Mouse (Mus musculus): Measurements from ENCODE around the gene Babam1. TPM values are rescaled to one million over a fixed set of nuclear protein-coding genes. Genes with fewer than 3 reads are reported as not detected.

The Babam1 gene
- polyA plus RNA-seq, 1 experiment: 82.0 TPM

DNA sequence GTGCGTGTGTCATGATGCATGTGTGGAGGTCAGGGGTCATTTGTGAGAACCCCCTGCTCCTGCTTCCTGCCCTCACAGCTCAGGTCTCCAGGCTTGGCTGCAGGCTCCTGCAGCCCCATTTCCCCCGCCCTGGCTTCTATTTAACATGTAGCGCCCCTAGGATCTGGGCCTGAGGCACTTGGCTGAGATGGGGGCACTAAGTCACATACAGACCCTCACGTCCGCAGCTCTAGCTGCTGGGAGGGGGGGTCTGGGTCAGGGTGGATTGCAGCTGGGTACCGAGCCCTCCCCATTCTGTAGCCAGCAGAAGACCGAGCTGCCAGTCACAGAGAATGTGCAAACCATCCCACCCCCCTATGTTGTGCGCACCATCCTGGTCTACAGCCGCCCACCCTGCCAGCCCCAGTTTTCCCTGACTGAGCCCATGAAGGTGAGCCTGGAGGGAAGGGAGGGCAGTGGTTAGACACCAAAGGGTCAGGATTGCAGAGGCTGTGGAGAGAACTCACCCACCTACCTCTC, 5.8 kb downstream of the Babam1 start:
- Histone ChIP-seq H3K4me3 (ENCODE audit: low read depth, low read length) (no peak overlapping the region), H3K9ac (ENCODE audit: low read depth, poor library complexity, severe bottlenecking) (no peak overlapping the region), H3K36me3 (ENCODE audit: control insufficient read depth, insufficient read depth, low read length, poor library complexity, severe bottlenecking) (peaks cover 17% of the 10 kb centered on the region), H3K9me3 (replicated peaks; ENCODE audit: control insufficient read depth, insufficient read depth, low read length, poor library complexity, severe bottlenecking) (no peaks in the 10 kb centered on the region), H3K27ac (ENCODE audit: insufficient read depth, low read length) (peak overlapping the region; percentile 8; the same call in 1 of the 2 replicates), H3K4me1 (ENCODE audit: control insufficient read depth, insufficient read depth, low read length) (peaks cover 7% of the 10 kb centered on the region), H3K27me3 (ENCODE audit: control insufficient read depth, insufficient read depth, low read length, poor library complexity, severe bottlenecking) (no peaks in the 10 kb centered on the region)
- no peak for TF ChIP-seq EP300 (IDR thresholded peaks at IDR 0.05; ENCODE audit: insufficient read depth, low read depth, low read length)
- TF ChIP-seq POLR2A (IDR thresholded peaks at IDR 0.05; ENCODE audit: insufficient read depth, low read length): no peak

GRCm38 (mm10) chr8:71403107-71403885, 6.6 kb downstream of the Babam1 start:
- TF ChIP-seq CTCF (IDR thresholded peaks at IDR 0.05; ENCODE audit: low read depth, low read length) (no peak), POLR2A (IDR thresholded peaks at IDR 0.05; ENCODE audit: insufficient read depth, low read length) (no peak), EP300 (IDR thresholded peaks at IDR 0.05; ENCODE audit: insufficient read depth, low read depth, low read length) (no peak)
- H3K9ac ChIP-seq (ENCODE audit: low read depth, poor library complexity, severe bottlenecking): no peak overlapping the region
- no peaks in the 10 kb centered on the region for H3K9me3 ChIP-seq (replicated peaks; ENCODE audit: control insufficient read depth, insufficient read depth, low read length, poor library complexity, severe bottlenecking)
- H3K4me3 ChIP-seq (ENCODE audit: low read depth, low read length): no peak overlapping the region
- no peaks in the 10 kb centered on the region for H3K27me3 ChIP-seq (ENCODE audit: control insufficient read depth, insufficient read depth, low read length, poor library complexity, severe bottlenecking)
- peaks cover 7% of the 10 kb centered on the region for H3K4me1 ChIP-seq (ENCODE audit: control insufficient read depth, insufficient read depth, low read length)
- peaks cover 22% of the 10 kb centered on the region for H3K36me3 ChIP-seq (ENCODE audit: control insufficient read depth, insufficient read depth, low read length, poor library complexity, severe bottlenecking)
- peak overlapping the region; percentile 13 for H3K27ac ChIP-seq (ENCODE audit: insufficient read depth, low read length)

DNA sequence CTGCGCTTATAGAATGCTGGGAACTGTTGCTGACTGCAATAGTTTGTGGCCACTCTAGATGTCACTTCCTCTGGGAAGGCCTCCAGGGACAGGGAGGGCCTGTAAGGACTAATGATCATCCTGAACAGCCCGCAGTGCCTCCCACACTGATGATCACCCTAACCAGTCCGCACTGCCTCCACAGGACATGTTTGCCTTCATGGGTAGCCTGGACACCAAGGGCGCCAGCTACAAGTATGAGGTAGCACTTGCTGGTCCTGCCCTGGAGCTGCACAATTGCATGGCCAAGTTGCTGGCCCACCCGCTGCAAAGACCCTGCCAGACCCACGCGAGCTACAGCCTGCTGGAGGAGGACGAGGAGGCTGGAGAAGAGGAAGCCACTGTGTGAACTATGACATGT, 7.3 kb downstream of the Babam1 start:
- H3K4me3 ChIP-seq (ENCODE audit: low read depth, low read length): no peak overlapping the region
- peaks cover 7% of the 10 kb centered on the region for H3K4me1 ChIP-seq (ENCODE audit: control insufficient read depth, insufficient read depth, low read length)
- no peaks in the 10 kb centered on the region for H3K27me3 ChIP-seq (ENCODE audit: control insufficient read depth, insufficient read depth, low read length, poor library complexity, severe bottlenecking)
- no peaks in the 10 kb centered on the region for H3K9me3 ChIP-seq (replicated peaks; ENCODE audit: control insufficient read depth, insufficient read depth, low read length, poor library complexity, severe bottlenecking)
- no peak overlapping the region for H3K27ac ChIP-seq (ENCODE audit: insufficient read depth, low read length)
- TF ChIP-seq CTCF (IDR thresholded peaks at IDR 0.05; ENCODE audit: low read depth, low read length): no peak
- TF ChIP-seq EP300 (IDR thresholded peaks at IDR 0.05; ENCODE audit: insufficient read depth, low read depth, low read length): no peak
- no peak for TF ChIP-seq POLR2A (IDR thresholded peaks at IDR 0.05; ENCODE audit: insufficient read depth, low read length)
- H3K36me3 ChIP-seq (ENCODE audit: control insufficient read depth, insufficient read depth, low read length, poor library complexity, severe bottlenecking): peaks cover 25% of the 10 kb centered on the region
- H3K9ac ChIP-seq (ENCODE audit: low read depth, poor library complexity, severe bottlenecking): no peak overlapping the region

DNA sequence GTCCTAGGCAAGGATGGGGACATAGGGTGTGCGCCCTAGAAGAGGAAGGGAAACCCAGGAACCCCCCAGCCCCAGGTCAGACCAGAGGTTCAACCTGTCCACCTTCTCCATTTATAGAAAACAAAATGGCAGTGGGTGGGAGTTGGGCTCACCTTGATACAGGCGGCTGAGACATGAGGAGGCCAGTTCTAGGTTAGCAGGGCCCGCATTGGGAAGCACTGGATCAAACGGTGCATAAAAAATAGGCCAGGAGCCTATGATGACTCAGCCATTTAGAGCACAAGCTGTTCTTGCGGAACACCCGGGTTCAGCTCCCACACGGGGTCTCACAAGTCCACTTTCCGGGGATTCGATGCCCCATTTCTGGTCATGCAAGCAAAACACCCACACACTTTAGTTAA, 8.3 kb downstream of the Babam1 start:
- Histone ChIP-seq H3K27me3 (ENCODE audit: control insufficient read depth, insufficient read depth, low read length, poor library complexity, severe bottlenecking) (no peaks in the 10 kb centered on the region), H3K4me3 (ENCODE audit: low read depth, low read length) (peak overlapping the region; percentile 79), H3K4me1 (ENCODE audit: control insufficient read depth, insufficient read depth, low read length) (peaks cover 7% of the 10 kb centered on the region), H3K27ac (ENCODE audit: insufficient read depth, low read length) (0 out of 2 replicates have a peak overlapping the region, but pooled peaks have one; percentile 7), H3K9me3 (replicated peaks; ENCODE audit: control insufficient read depth, insufficient read depth, low read length, poor library complexity, severe bottlenecking) (no peaks in the 10 kb centered on the region), H3K36me3 (ENCODE audit: control insufficient read depth, insufficient read depth, low read length, poor library complexity, severe bottlenecking) (peaks cover 24% of the 10 kb centered on the region), H3K9ac (ENCODE audit: low read depth, poor library complexity, severe bottlenecking) (peak overlapping the region; percentile 78)
- TF ChIP-seq CTCF (IDR thresholded peaks at IDR 0.05; ENCODE audit: low read depth, low read length): no peak
- no peak for TF ChIP-seq POLR2A (IDR thresholded peaks at IDR 0.05; ENCODE audit: insufficient read depth, low read length)

- peak; percentile 65; the same call in 1 of the 2 replicates for TF ChIP-seq EP300 (IDR thresholded peaks at IDR 0.05; ENCODE audit: insufficient read depth, low read depth, low read length)
- peak; percentile 34 for TF ChIP-seq CTCF (IDR thresholded peaks at IDR 0.05; ENCODE audit: low read depth, low read length)
- TF ChIP-seq POLR2A (IDR thresholded peaks at IDR 0.05; ENCODE audit: insufficient read depth, low read length): peak; percentile 98
- Histone ChIP-seq H3K4me3 (ENCODE audit: low read depth, low read length) (peak within 1 kb of the TSS; percentile 86), H3K4me1 (ENCODE audit: control insufficient read depth, insufficient read depth, low read length) (peaks cover 7% of the 10 kb centered on the region), H3K27me3 (ENCODE audit: control insufficient read depth, insufficient read depth, low read length, poor library complexity, severe bottlenecking) (no peaks in the 10 kb centered on the region), H3K27ac (ENCODE audit: insufficient read depth, low read length) (peak within 1 kb of the TSS; percentile 30; the same call in 1 of the 2 replicates), H3K9me3 (replicated peaks; ENCODE audit: control insufficient read depth, insufficient read depth, low read length, poor library complexity, severe bottlenecking) (no peaks in the 10 kb centered on the region), H3K36me3 (ENCODE audit: control insufficient read depth, insufficient read depth, low read length, poor library complexity, severe bottlenecking) (peaks cover 24% of the 10 kb centered on the region), H3K9ac (ENCODE audit: low read depth, poor library complexity, severe bottlenecking) (peak within 1 kb of the TSS; percentile 78)
Observed at GRCm38 (mm10) chr8:71405401-71406098, 8.9 kb downstream of the Babam1 start, which contains the start of gene Ankle1. TSS of gene Ankle1 (plus strand) at chr8:71406010.
